Mouse (Mus musculus): Measurements from ENCODE around the gene Cyp2t4. TPM values are rescaled to one million over a fixed set of nuclear protein-coding genes. Genes with fewer than 3 reads are reported as not detected.
A peak's percentile ranks its signal among the peaks of the same experiment; 100 is the strongest.

Cyp2t4 gene
- polyA plus RNA-seq, 1 experiment from 2014 or later: not detected

DNA sequence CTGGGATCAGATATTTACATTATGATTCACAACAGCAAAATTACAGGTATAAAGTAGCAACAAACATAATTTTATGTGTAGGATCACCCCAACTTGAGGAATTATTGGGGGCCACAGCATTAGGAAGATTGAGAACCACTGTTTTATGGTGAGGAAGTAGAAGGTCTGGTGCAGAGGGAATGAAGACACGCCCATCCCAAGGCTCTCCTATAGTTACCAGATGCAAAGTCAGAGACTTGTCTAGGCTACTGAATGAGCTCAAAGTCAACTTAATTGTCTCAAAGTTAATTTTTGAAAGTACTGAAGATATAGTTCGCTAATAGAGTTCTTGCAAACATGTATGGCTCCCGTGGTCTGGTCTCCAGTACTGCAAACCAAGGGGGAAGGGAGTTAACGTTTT is 19.8 kb upstream of the Cyp2t4 start:
- H3K4me2 ChIP-seq (ENCODE audit: low read depth, low read length): no peak overlapping the region
- H3K36me3 ChIP-seq (replicated peaks; ENCODE audit: control insufficient read depth, insufficient read depth, low read depth, low read length): no peaks in the 10 kb centered on the region
- 80% methylated on average over 4 of the region's 4 CpGs for WGBS
- H3K4me1 ChIP-seq (ENCODE audit: control insufficient read depth, insufficient read depth, low read length): no peaks in the 10 kb centered on the region
- ATAC-seq (replicated peaks; ENCODE audit: insufficient number of reproducible peaks, low FRiP score, low TSS enrichment, low read depth) (no peak), DNase-seq (ENCODE audit: low spot score) (no peak)
- no peak overlapping the region for H3K27ac ChIP-seq (replicated peaks; ENCODE audit: low read depth, low read length)
- H3K9me3 ChIP-seq (replicated peaks; ENCODE audit: control insufficient read depth, low read length): no peaks in the 10 kb centered on the region
- H3K9ac ChIP-seq (replicated peaks; ENCODE audit: low read length): no peak overlapping the region
- H3K27me3 ChIP-seq (ENCODE audit: control insufficient read depth, insufficient read depth, low read length): no peaks in the 10 kb centered on the region
- no peak overlapping the region for H3K4me3 ChIP-seq (ENCODE audit: low read depth, low read length)

GRCm38 (mm10) chr7:27136410-27136996 is 17.0 kb upstream of the Cyp2t4 start:
- no peak for ATAC-seq (replicated peaks; ENCODE audit: insufficient number of reproducible peaks, low FRiP score, low TSS enrichment, low read depth)
- Histone ChIP-seq H3K9ac (replicated peaks; ENCODE audit: low read length) (no peak overlapping the region), H3K9me3 (replicated peaks; ENCODE audit: control insufficient read depth, low read length) (no peaks in the 10 kb centered on the region; the same call in 1 of the 2 replicates), H3K27ac (replicated peaks; ENCODE audit: low read depth, low read length) (no peak overlapping the region), H3K4me2 (ENCODE audit: low read depth, low read length) (no peak overlapping the region), H3K36me3 (replicated peaks; ENCODE audit: control insufficient read depth, insufficient read depth, low read depth, low read length) (no peaks in the 10 kb centered on the region), H3K4me1 (ENCODE audit: control insufficient read depth, insufficient read depth, low read length) (no peaks in the 10 kb centered on the region), H3K4me3 (ENCODE audit: low read depth, low read length) (no peak overlapping the region), H3K27me3 (ENCODE audit: control insufficient read depth, insufficient read depth, low read length) (no peaks in the 10 kb centered on the region)
- no peak for DNase-seq (ENCODE audit: low spot score)
- WGBS: 70% methylated on average over 7 of the region's 8 CpGs

GRCm38 (mm10) chr7:27156005-27156404 is 2.5 kb downstream of the Cyp2t4 start:
- H3K9ac ChIP-seq (replicated peaks; ENCODE audit: low read length): no peak overlapping the region
- WGBS: 83% methylated on average over 13 of the region's 13 CpGs
- no peak overlapping the region for H3K4me2 ChIP-seq (ENCODE audit: low read depth, low read length)
- H3K4me1 ChIP-seq (ENCODE audit: control insufficient read depth, insufficient read depth, low read length): no peaks in the 10 kb centered on the region
- no peak for ATAC-seq (replicated peaks; ENCODE audit: insufficient number of reproducible peaks, low FRiP score, low TSS enrichment, low read depth)
- H3K27me3 ChIP-seq (ENCODE audit: control insufficient read depth, insufficient read depth, low read length): no peaks in the 10 kb centered on the region
- no peak for DNase-seq (ENCODE audit: low spot score)
- no peak overlapping the region for H3K4me3 ChIP-seq (ENCODE audit: low read depth, low read length)
- H3K27ac ChIP-seq (replicated peaks; ENCODE audit: low read depth, low read length): no peak overlapping the region
- peaks cover 11% of the 10 kb centered on the region for H3K36me3 ChIP-seq (replicated peaks; ENCODE audit: control insufficient read depth, insufficient read depth, low read depth, low read length)
- H3K9me3 ChIP-seq (replicated peaks; ENCODE audit: control insufficient read depth, low read length): no peaks in the 10 kb centered on the region

DNA sequence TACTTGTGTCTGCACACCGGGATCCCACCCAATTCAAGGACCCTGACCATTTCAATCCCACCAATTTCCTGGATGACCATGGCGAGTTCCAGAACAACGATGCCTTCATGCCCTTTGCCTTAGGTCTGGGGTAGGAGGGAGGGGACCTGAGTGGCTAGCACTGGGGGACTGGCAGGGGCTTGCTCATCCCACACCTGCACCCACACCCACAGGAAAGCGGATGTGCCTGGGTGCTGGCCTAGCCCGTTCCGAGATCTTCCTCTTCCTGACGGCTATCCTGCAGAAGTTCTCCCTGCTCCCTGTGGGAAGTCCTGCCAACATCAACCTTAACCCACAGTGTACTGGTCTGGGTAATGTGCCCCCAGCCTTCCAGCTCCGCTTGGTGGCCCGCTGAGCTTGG is 4.7 kb downstream of the Cyp2t4 start:
- H3K9me3 ChIP-seq (replicated peaks; ENCODE audit: control insufficient read depth, low read length): no peaks in the 10 kb centered on the region
- no peaks in the 10 kb centered on the region for H3K4me1 ChIP-seq (ENCODE audit: control insufficient read depth, insufficient read depth, low read length)
- H3K4me3 ChIP-seq (ENCODE audit: low read depth, low read length): no peak overlapping the region
- H3K9ac ChIP-seq (replicated peaks; ENCODE audit: low read length): no peak overlapping the region
- H3K4me2 ChIP-seq (ENCODE audit: low read depth, low read length): no peak overlapping the region
- ATAC-seq (replicated peaks; ENCODE audit: insufficient number of reproducible peaks, low FRiP score, low TSS enrichment, low read depth): no peak
- no peaks in the 10 kb centered on the region for H3K27me3 ChIP-seq (ENCODE audit: control insufficient read depth, insufficient read depth, low read length)
- WGBS: 95% methylated on average over 9 of the region's 9 CpGs
- H3K36me3 ChIP-seq (replicated peaks; ENCODE audit: control insufficient read depth, insufficient read depth, low read depth, low read length): peaks cover 11% of the 10 kb centered on the region
- DNase-seq (ENCODE audit: low spot score): no peak
- no peak overlapping the region for H3K27ac ChIP-seq (replicated peaks; ENCODE audit: low read depth, low read length)

DNA sequence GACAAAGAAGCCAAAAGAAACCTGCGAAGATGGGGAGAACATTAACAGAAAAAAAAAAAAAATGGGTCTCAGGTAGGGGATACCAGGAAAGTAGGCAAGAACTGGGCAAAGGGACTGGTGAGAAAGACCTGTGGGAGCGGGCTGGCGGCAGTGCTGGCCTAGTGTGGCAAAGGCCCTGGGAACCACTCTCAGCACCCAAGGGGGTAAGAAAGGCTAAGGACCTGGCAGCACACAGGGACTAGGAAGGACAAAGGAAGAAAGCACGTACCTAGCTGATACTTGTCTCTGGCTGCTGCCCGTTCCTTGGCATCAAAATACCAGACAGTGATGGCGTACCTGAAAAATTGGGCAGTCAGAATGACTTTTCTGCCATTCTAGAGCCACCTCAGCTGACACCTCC is 5.7 kb downstream of the Cyp2t4 start:
- Histone ChIP-seq H3K36me3 (replicated peaks; ENCODE audit: control insufficient read depth, insufficient read depth, low read depth, low read length) (peaks cover 11% of the 10 kb centered on the region), H3K27ac (replicated peaks; ENCODE audit: low read depth, low read length) (no peak overlapping the region), H3K4me2 (ENCODE audit: low read depth, low read length) (no peak overlapping the region), H3K4me1 (ENCODE audit: control insufficient read depth, insufficient read depth, low read length) (no peaks in the 10 kb centered on the region; the same call in none of the 2 replicates), H3K4me3 (ENCODE audit: low read depth, low read length) (no peak overlapping the region), H3K9ac (replicated peaks; ENCODE audit: low read length) (no peak overlapping the region), H3K27me3 (ENCODE audit: control insufficient read depth, insufficient read depth, low read length) (no peaks in the 10 kb centered on the region), H3K9me3 (replicated peaks; ENCODE audit: control insufficient read depth, low read length) (no peaks in the 10 kb centered on the region)
- no peak for ATAC-seq (replicated peaks; ENCODE audit: insufficient number of reproducible peaks, low FRiP score, low TSS enrichment, low read depth)
- no peak for DNase-seq (ENCODE audit: low spot score)
- WGBS: 93% methylated on average over 6 of the region's 6 CpGs

GRCm38 (mm10) chr7:27159882-27160281 is 6.4 kb downstream of the Cyp2t4 start:
- Histone ChIP-seq H3K27ac (replicated peaks; ENCODE audit: low read depth, low read length) (no peak overlapping the region), H3K9ac (replicated peaks; ENCODE audit: low read length) (no peak overlapping the region), H3K4me1 (ENCODE audit: control insufficient read depth, insufficient read depth, low read length) (peaks cover 5% of the 10 kb centered on the region), H3K27me3 (ENCODE audit: control insufficient read depth, insufficient read depth, low read length) (no peaks in the 10 kb centered on the region), H3K4me3 (ENCODE audit: low read depth, low read length) (no peak overlapping the region), H3K4me2 (ENCODE audit: low read depth, low read length) (no peak overlapping the region), H3K9me3 (replicated peaks; ENCODE audit: control insufficient read depth, low read length) (no peaks in the 10 kb centered on the region), H3K36me3 (replicated peaks; ENCODE audit: control insufficient read depth, insufficient read depth, low read depth, low read length) (peaks cover 15% of the 10 kb centered on the region)
- DNase-seq (ENCODE audit: low spot score) (peak; percentile 86), ATAC-seq (replicated peaks; ENCODE audit: insufficient number of reproducible peaks, low FRiP score, low TSS enrichment, low read depth) (peak; percentile 89)
- WGBS: 16% methylated on average over 8 of the region's 8 CpGs

DNA sequence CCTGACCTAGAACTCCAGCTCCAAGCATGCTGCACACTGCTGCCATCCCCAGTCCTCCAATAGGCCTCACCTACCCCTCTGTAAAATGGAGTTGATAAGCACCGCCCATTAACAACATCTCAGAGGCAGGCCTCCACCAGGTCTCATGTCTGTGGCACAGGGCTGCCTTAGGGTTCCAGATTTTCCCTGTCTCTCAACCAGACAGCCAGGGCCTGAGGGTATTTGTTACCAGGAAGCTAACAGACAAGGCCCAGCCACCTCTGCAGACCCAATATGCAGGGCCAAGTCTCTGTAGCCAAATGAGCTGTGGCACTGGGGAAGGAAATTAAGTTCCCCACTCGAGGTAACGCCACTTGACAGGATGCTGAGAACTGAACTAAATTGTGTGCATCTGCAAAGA is 7.4 kb downstream of the Cyp2t4 start:
- Histone ChIP-seq H3K36me3 (replicated peaks; ENCODE audit: control insufficient read depth, insufficient read depth, low read depth, low read length) (peaks cover 15% of the 10 kb centered on the region), H3K27ac (replicated peaks; ENCODE audit: low read depth, low read length) (no peak overlapping the region), H3K4me2 (ENCODE audit: low read depth, low read length) (no peak overlapping the region), H3K4me3 (ENCODE audit: low read depth, low read length) (no peak overlapping the region), H3K9me3 (replicated peaks; ENCODE audit: control insufficient read depth, low read length) (no peaks in the 10 kb centered on the region), H3K27me3 (ENCODE audit: control insufficient read depth, insufficient read depth, low read length) (no peaks in the 10 kb centered on the region), H3K9ac (replicated peaks; ENCODE audit: low read length) (no peak overlapping the region), H3K4me1 (ENCODE audit: control insufficient read depth, insufficient read depth, low read length) (peaks cover 11% of the 10 kb centered on the region)
- DNase-seq (ENCODE audit: low spot score) (no peak), ATAC-seq (replicated peaks; ENCODE audit: insufficient number of reproducible peaks, low FRiP score, low TSS enrichment, low read depth) (no peak)
- 86% methylated on average over 3 of the region's 3 CpGs for WGBS

DNA sequence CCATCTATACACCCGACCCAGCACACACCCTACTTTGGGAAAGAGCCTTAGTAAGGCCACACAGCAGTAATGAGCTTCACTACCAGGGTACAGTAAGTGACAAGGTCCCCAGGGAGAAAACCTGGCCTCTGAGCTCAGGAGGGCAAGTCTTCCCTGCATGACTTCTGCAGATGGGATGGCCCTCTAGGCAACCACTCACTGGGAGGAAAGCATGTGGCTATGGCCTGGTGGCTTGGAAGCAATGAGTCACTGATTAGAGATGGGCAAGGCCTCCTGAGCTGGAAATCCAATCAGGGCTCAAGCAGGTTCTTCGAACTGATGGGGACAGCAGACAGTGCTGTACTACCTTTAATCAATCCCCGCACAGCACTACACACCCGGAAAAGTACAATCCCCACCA is 8.2 kb downstream of the Cyp2t4 start:
- H3K36me3 ChIP-seq (replicated peaks; ENCODE audit: control insufficient read depth, insufficient read depth, low read depth, low read length): peaks cover 15% of the 10 kb centered on the region
- H3K4me2 ChIP-seq (ENCODE audit: low read depth, low read length): no peak overlapping the region

More for the DNA sequence above, 8.2 kb downstream of the Cyp2t4 start:
- DNase-seq (ENCODE audit: low spot score): no peak
- Histone ChIP-seq H3K9me3 (replicated peaks; ENCODE audit: control insufficient read depth, low read length) (no peaks in the 10 kb centered on the region), H3K27ac (replicated peaks; ENCODE audit: low read depth, low read length) (no peak overlapping the region), H3K27me3 (ENCODE audit: control insufficient read depth, insufficient read depth, low read length) (no peaks in the 10 kb centered on the region), H3K4me3 (ENCODE audit: low read depth, low read length) (no peak overlapping the region), H3K4me1 (ENCODE audit: control insufficient read depth, insufficient read depth, low read length) (peaks cover 11% of the 10 kb centered on the region), H3K9ac (replicated peaks; ENCODE audit: low read length) (no peak overlapping the region; the same call in 1 of the 2 replicates)
- ATAC-seq (replicated peaks; ENCODE audit: insufficient number of reproducible peaks, low FRiP score, low TSS enrichment, low read depth): no peak
- 82% methylated on average over 4 of the region's 4 CpGs for WGBS
